Mouse (Mus musculus) stomach, postnatal 0 days (tissue): Measurements from ENCODE around the gene Clcc1. TPM values are rescaled to one million over a fixed set of nuclear protein-coding genes. Genes with fewer than 3 reads are reported as not detected.

Source experiments
- ATAC-seq: fragments of 200-750 bp; cut with Nextera tagmentation; 2 replicates; pipeline ENCODE4 v1.8.0; 2017; ENCODE audit not compliant: low FRiP score, low TSS enrichment
- DNase-seq: peaks from one replicate; pipeline ENCODE4 v3.0.0-alpha.2; 2016; ENCODE audit warnings: low spot score
- H3K27ac ChIP-seq: fragments of 300-500 bp; sonication (generic); replicated peaks from 2 replicates; pipeline ENCODE4 v1.5.1; 2014; ENCODE audit warnings: mild to moderate bottlenecking, control low read depth
- H3K27me3 ChIP-seq: fragments of 300-500 bp; sonication (generic); 2 replicates; pipeline ENCODE4 v1.6.1; 2014; ENCODE audit warnings: low read length; ENCODE audit not compliant: control insufficient read depth, insufficient read depth
- H3K36me3 ChIP-seq: fragments of 300-500 bp; sonication (generic); 2 replicates; pipeline ENCODE4 v1.6.1; 2014; ENCODE audit warnings: low read length, mixed read lengths; ENCODE audit not compliant: control insufficient read depth, insufficient read depth
- H3K4me1 ChIP-seq: fragments of 300-500 bp; sonication (generic); replicated peaks from 2 replicates; pipeline ENCODE4 v1.6.1; 2014; ENCODE audit warnings: antibody characterized with exemption; ENCODE audit not compliant: control insufficient read depth, insufficient read depth
- H3K4me2 ChIP-seq: fragments of 300-500 bp; sonication (generic); replicated peaks from 2 replicates; pipeline ENCODE4 v1.6.1; 2014; ENCODE audit warnings: low read depth, mild to moderate bottlenecking, control low read depth, moderate library complexity
- H3K4me3 ChIP-seq: fragments of 300-500 bp; sonication (generic); 2 replicates; pipeline ENCODE4 v1.5.1; 2014; ENCODE audit warnings: low read depth, low read length, control low read depth
- H3K9ac ChIP-seq: fragments of 300-500 bp; sonication (generic); 2 replicates; pipeline ENCODE4 v1.6.1; 2014; ENCODE audit warnings: mild to moderate bottlenecking, low read length, control low read depth, mixed read lengths
- H3K9me3 ChIP-seq: fragments of 300-500 bp; sonication (generic); 2 replicates; pipeline ENCODE4 v1.6.1; 2016; ENCODE audit warnings: low read length; ENCODE audit not compliant: control insufficient read depth
- CTCF ChIP-seq: IDR thresholded peaks from 2 replicates; pipeline ENCODE4 v1.5.1; 2016; ENCODE audit warnings: antibody characterized with exemption, low read depth, mild to moderate bottlenecking, moderate library complexity
- EP300 ChIP-seq: optimal IDR thresholded peaks from 2 replicates; pipeline ENCODE3; 2016; ENCODE audit warnings: antibody characterized with exemption
- WGBS: fragments of 180-500 bp; shearing (Covaris S2); extraction: QIAGEN DNeasy Blood & Tissue Kit; methylation state at CpG from one replicate; pipeline ENCODE4 v1.1.7; 2014; 5-methylcytosine and 5-hydroxymethylcytosine counted together
- polyA plus RNA-seq: library from polyadenylated mRNA; unstranded; fragments of >200 nt; fragmentation: Nextera tagmentation; extraction: Ambion mirVana; gene quantifications from 2 replicates; pipeline ENCODE4 v1.2.1, GENCODE M21; 2015

Gene Clcc1
- polyA plus RNA-seq, 1 experiment from 2014 or later = 60.9 TPM

- Histone ChIP-seq H3K27ac (no peak overlapping the region; the same call in 1 of the 2 replicates), H3K27me3 (no peaks in the 10 kb centered on the region), H3K9ac (no peak overlapping the region), H3K9me3 (no peaks in the 10 kb centered on the region), H3K36me3 (no peaks in the 10 kb centered on the region), H3K4me1 (no peaks in the 10 kb centered on the region), H3K4me2 (no peak overlapping the region), H3K4me3 (no peak overlapping the region)
- DNase-seq = no peak
- TF ChIP-seq EP300 = no peak
- TF ChIP-seq CTCF = no peak
- no peak for ATAC-seq
- WGBS = 52% methylated on average over 3 of the region's 3 CpGs
These were observed 66.0 kb downstream of the Clcc1 start for GRCm38 (mm10) chr3:108719761-108720160.

- peak; percentile 33 for ATAC-seq
- TF ChIP-seq CTCF (peak; percentile 64), EP300 (no peak)
- peak overlapping the region; percentile 75 for H3K9ac ChIP-seq
- 2% methylated on average over 44 of the region's 44 CpGs for WGBS
- H3K27ac ChIP-seq = peak overlapping the region; percentile 91
- no peaks in the 10 kb centered on the region for H3K27me3 ChIP-seq
- H3K36me3 ChIP-seq = no peaks in the 10 kb centered on the region
- DNase-seq = peak; percentile 65
- H3K4me1 ChIP-seq = no peaks in the 10 kb centered on the region
- H3K4me2 ChIP-seq = peak overlapping the region; percentile 65
- no peaks in the 10 kb centered on the region for H3K9me3 ChIP-seq
- peak overlapping the region; percentile 78 for H3K4me3 ChIP-seq
These were observed 67.6 kb downstream of the Clcc1 start for GRCm38 (mm10) chr3:108721076-108721991.

- TF ChIP-seq EP300 (no peak), CTCF (no peak)
- no peaks in the 10 kb centered on the region for H3K9me3 ChIP-seq
- DNase-seq (peak; percentile 98), ATAC-seq (peak; percentile 97)
- H3K9ac ChIP-seq = peak within 1 kb of the TSS; percentile 75
- WGBS = 2% methylated on average over 53 of the region's 53 CpGs
- H3K27ac ChIP-seq = peak within 1 kb of the TSS; percentile 91
- H3K4me1 ChIP-seq = no peaks in the 10 kb centered on the region
- peak within 1 kb of the TSS; percentile 65 for H3K4me2 ChIP-seq
- no peaks in the 10 kb centered on the region for H3K36me3 ChIP-seq
- H3K4me3 ChIP-seq = peak within 1 kb of the TSS; percentile 78
- no peaks in the 10 kb centered on the region for H3K27me3 ChIP-seq
These were observed 68.5 kb downstream of the Clcc1 start, which contains the start of gene Gpsm2 for GRCm38 (mm10) chr3:108722036-108722872. Gene Gpsm2, minus strand, starts transcription at chr3:108722309.

GRCm38 (mm10) chr3:108726413-108726812, 72.7 kb downstream of the Clcc1 start:
- no peak overlapping the region for H3K27ac ChIP-seq
- H3K36me3 ChIP-seq = no peaks in the 10 kb centered on the region
- TF ChIP-seq CTCF (no peak), EP300 (no peak)
- ATAC-seq (no peak), DNase-seq (no peak)
- H3K9ac ChIP-seq = no peak overlapping the region
- H3K4me1 ChIP-seq = no peaks in the 10 kb centered on the region
- WGBS = 80% methylated on average over 7 of the region's 7 CpGs
- no peak overlapping the region for H3K4me3 ChIP-seq
- no peaks in the 10 kb centered on the region for H3K27me3 ChIP-seq
- no peaks in the 10 kb centered on the region for H3K9me3 ChIP-seq
- no peak overlapping the region for H3K4me2 ChIP-seq

GRCm38 (mm10) chr3:108727344-108727743, 73.6 kb downstream of the Clcc1 start:
- H3K9me3 ChIP-seq = no peaks in the 10 kb centered on the region
- no peak for ATAC-seq
- no peak overlapping the region for H3K4me3 ChIP-seq
- H3K36me3 ChIP-seq = no peaks in the 10 kb centered on the region
- no peak for DNase-seq
- H3K4me1 ChIP-seq = no peaks in the 10 kb centered on the region
- TF ChIP-seq EP300 = no peak
- no peak for TF ChIP-seq CTCF
- H3K27ac ChIP-seq = no peak overlapping the region
- no peak overlapping the region for H3K4me2 ChIP-seq
- H3K9ac ChIP-seq = no peak overlapping the region
- H3K27me3 ChIP-seq = no peaks in the 10 kb centered on the region
